Mouse (Mus musculus): ENCODE data around the gene Rai1. TPM values are rescaled to one million over a fixed set of nuclear protein-coding genes. Genes with fewer than 3 reads are reported as not detected.

Rai1 gene
- polyA plus RNA-seq, 1 experiment: 123 TPM

DNA sequence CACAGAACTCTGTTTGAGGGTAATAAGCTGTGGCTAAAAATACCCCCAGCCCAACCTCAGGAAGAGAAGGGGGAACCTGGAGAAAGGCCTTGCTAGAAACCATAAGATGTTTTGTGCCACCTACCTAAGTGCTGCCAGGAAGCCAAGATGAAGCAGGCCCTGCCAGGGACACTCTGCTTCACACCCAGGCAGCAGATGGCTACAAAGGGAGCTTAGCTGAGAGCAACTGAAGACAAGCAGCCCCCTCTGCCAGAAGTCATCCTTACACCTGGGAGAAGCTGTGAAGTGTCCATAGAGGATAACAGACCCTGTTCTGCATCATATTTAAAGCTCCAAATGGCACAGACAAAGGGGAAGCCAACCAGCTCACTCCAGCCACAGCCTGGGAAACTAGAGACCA, 141.3 kb downstream of the Rai1 start:
- peaks cover 8% of the 10 kb centered on the region; the same call in 1 of the 2 replicates for H3K4me1 ChIP-seq (ENCODE audit: control insufficient read depth, insufficient read depth, low read length)
- no peak overlapping the region for H3K4me3 ChIP-seq (ENCODE audit: insufficient read depth, low read depth, low read length)
- no peak for TF ChIP-seq POLR2A (IDR thresholded peaks at IDR 0.05; ENCODE audit: insufficient read depth, low read depth, low read length)
- no peak for TF ChIP-seq CTCF (IDR thresholded peaks at IDR 0.05; ENCODE audit: insufficient read depth, low read depth, low read length)
- H3K27ac ChIP-seq (ENCODE audit: insufficient read depth, low read depth, low read length): no peak overlapping the region

DNA sequence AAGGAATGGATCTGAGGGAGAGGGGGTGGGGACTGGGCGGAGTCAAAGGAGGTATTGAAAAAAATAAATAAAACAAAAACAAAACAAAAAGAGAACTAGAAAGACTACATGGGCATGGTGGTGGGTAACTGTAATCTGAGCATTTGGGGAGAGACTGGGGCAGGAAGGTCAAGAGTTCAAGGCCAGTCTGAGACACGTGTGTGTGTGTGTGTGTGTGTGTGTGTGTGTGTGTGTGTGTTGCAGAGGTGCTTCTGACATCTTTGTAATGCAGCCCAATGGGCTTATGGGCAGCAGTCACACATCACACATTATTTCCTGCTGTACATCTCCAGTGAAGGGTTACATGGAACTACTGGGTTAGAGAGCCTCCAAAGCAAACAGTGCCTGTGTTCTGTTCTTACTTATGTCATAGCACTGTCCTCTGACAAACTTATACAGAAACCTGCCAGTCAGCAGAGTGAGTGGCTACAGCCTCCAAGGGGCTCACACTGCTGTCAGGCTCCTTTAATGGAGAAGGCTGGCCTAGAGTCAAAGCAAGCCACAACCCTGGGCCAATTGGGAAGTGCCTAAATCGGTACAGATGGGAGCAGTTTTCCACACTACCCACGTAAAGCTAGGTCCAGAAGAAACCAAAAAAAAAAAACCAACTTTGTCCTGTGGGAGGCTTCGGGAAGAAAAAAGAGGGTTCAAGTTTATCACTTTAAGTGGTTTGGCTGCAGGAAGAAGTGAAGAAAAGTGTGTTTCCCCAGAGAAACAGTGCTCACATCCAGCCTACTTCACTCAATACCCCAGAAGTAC, 143.1 kb downstream of the Rai1 start:
- no peak overlapping the region for H3K27ac ChIP-seq (ENCODE audit: insufficient read depth, low read depth, low read length)
- WGBS: 50% methylated on average over 5 of the region's 5 CpGs
- peaks cover 8% of the 10 kb centered on the region; the same call in 1 of the 2 replicates for H3K4me1 ChIP-seq (ENCODE audit: control insufficient read depth, insufficient read depth, low read length)
- no peak overlapping the region for H3K4me3 ChIP-seq (ENCODE audit: insufficient read depth, low read depth, low read length)
- TF ChIP-seq CTCF (IDR thresholded peaks at IDR 0.05; ENCODE audit: insufficient read depth, low read depth, low read length) (no peak), POLR2A (IDR thresholded peaks at IDR 0.05; ENCODE audit: insufficient read depth, low read depth, low read length) (no peak)

Other genes starting within 250 kb of the Rai1 start
- gene Med9, start 156.8 kb upstream of the Rai1 start, polyA plus RNA-seq (2012; ENCODE audit: insufficient read depth, insufficient read length, low replicate concordance, missing spikeins): not detected in 2 replicates
- not detected in 2 replicates for gene Rasd1, start 140.1 kb upstream of the Rai1 start, polyA plus RNA-seq (2012; ENCODE audit: insufficient read depth, insufficient read length, low replicate concordance, missing spikeins)
- gene Pemt, start 58.5 kb upstream of the Rai1 start, polyA plus RNA-seq (2012; ENCODE audit: insufficient read depth, insufficient read length, low replicate concordance, missing spikeins): not detected in 2 replicates
- not detected in 2 replicates for gene Srebf1, start 117.6 kb downstream of the Rai1 start, polyA plus RNA-seq (2012; ENCODE audit: insufficient read depth, insufficient read length, low replicate concordance, missing spikeins)
- gene Tom1l2, start 247.9 kb downstream of the Rai1 start, polyA plus RNA-seq (2012; ENCODE audit: insufficient read depth, insufficient read length, low replicate concordance, missing spikeins): 119 TPM in 1 of 2 replicates, not detected in the other
- gene Drc3, start 248.3 kb downstream of the Rai1 start, polyA plus RNA-seq (2012; ENCODE audit: insufficient read depth, insufficient read length, low replicate concordance, missing spikeins): not detected in 2 replicates